Mouse (Mus musculus) liver, adult 2 months (tissue): ENCODE measurements around the gene Gucy2f.

Experiments
- CTCF ChIP-seq: fragments of 200-500 bp; IDR thresholded peaks from 2 replicates; pipeline ENCODE4 v1.5.1; 2011; ENCODE audit warnings: low read depth, low read length, control low read depth
- POLR2A ChIP-seq: fragments of 200-500 bp; IDR thresholded peaks from 2 replicates; pipeline ENCODE4 v1.6.1; 2011; ENCODE audit warnings: low read length, control low read depth; ENCODE audit not compliant: insufficient read depth; ENCODE audit errors: extremely low read depth

DNA sequence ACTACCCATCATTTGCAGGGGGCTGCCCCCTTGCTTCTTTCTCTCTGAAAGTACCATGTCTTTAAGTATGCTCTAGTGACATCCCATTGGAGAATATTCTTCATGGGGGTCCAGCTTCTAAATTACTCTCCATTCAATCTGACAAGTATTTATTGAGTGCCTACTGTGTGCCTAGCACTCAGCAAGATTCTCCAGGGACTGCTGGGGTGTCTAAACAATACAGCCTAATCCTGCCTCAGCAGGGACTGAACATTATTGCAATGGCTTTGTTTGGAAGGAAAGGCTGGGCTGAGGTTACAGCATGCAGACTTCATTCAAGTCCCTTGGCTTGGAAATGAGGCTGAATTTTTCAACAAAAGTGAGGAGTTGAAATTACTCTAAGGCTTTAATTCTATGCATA lies 81.0 kb downstream of the Gucy2f start:
- TF ChIP-seq CTCF (no peak), POLR2A (no peak)
